Mouse (Mus musculus) midbrain, embryonic 10.5 days (tissue): ENCODE measurements at regions not wholly inside any gene's neighbourhood (a gene's known extent, or its start where the extent isn't known, plus 50 kb on each side); places are given as distances from the start of the nearest gene placed in this dataset.
"Not testable (repeated sequence)": the region's sequence is repeated elsewhere in the genome, so short reads cannot be mapped to it uniquely, and the experiment has no call there.

Source experiments
- DNase-seq: peaks from one replicate; pipeline ENCODE4 v3.0.0-alpha.2; 2017; ENCODE audit warnings: low spot score
- H3K27ac ChIP-seq: fragments of 300-500 bp; sonication (generic); replicated peaks from 2 replicates; pipeline ENCODE4 v1.5.1; 2016; ENCODE audit warnings: mild to moderate bottlenecking
- H3K27me3 ChIP-seq: fragments of 300-500 bp; sonication (generic); 2 replicates; pipeline ENCODE4 v1.6.1; 2016; ENCODE audit warnings: low read depth, mild to moderate bottlenecking; ENCODE audit not compliant: poor library complexity, severe bottlenecking
- H3K36me3 ChIP-seq: fragments of 300-500 bp; sonication (generic); 2 replicates; pipeline ENCODE4 v1.6.1; 2016; ENCODE audit warnings: mild to moderate bottlenecking, moderate library complexity
- H3K4me1 ChIP-seq: fragments of 300-500 bp; sonication (generic); 2 replicates; pipeline ENCODE4 v1.6.1; 2016
- H3K4me3 ChIP-seq: fragments of 300-500 bp; sonication (generic); 2 replicates; pipeline ENCODE4 v1.5.1; 2016; ENCODE audit warnings: mild to moderate bottlenecking, moderate library complexity
- H3K9me3 ChIP-seq: fragments of 300-500 bp; sonication (generic); replicated peaks from 2 replicates; pipeline ENCODE4 v1.6.1; 2016; ENCODE audit warnings: mild to moderate bottlenecking
- WGBS: fragments of 180-500 bp; shearing (Covaris S2); methylation state at CpG from one replicate; pipeline ENCODE4 v1.1.7; 2016; 5-methylcytosine and 5-hydroxymethylcytosine counted together

GRCm38 (mm10) chr10:15746866-15747265, 1028.9 kb upstream of the Gje1 start:
- Histone ChIP-seq H3K9me3 (no peaks in the 10 kb centered on the region), H3K27ac (no peak overlapping the region), H3K27me3 (no peaks in the 10 kb centered on the region), H3K4me1 (no peaks in the 10 kb centered on the region), H3K4me3 (no peak overlapping the region), H3K36me3 (no peaks in the 10 kb centered on the region)
- no peak for DNase-seq
- WGBS: 63% methylated on average over 1 of the region's 1 CpGs

GRCm38 (mm10) chr10:15738630-15739029, 1020.6 kb upstream of the Gje1 start:
- Histone ChIP-seq H3K4me3 (no peak overlapping the region), H3K27ac (no peak overlapping the region), H3K9me3 (no peaks in the 10 kb centered on the region), H3K4me1 (no peaks in the 10 kb centered on the region), H3K27me3 (no peaks in the 10 kb centered on the region), H3K36me3 (no peaks in the 10 kb centered on the region)
- WGBS: 86% methylated on average over 3 of the region's 3 CpGs
- DNase-seq: no peak

- H3K36me3 ChIP-seq: no peaks in the 10 kb centered on the region
- H3K27me3 ChIP-seq: no peaks in the 10 kb centered on the region
- H3K9me3 ChIP-seq: no peaks in the 10 kb centered on the region
- DNase-seq: no peak
- H3K4me1 ChIP-seq: no peaks in the 10 kb centered on the region
- H3K4me3 ChIP-seq: no peak overlapping the region
- 84% methylated on average over 1 of the region's 1 CpGs for WGBS
- no peak overlapping the region for H3K27ac ChIP-seq
These were observed 1013.3 kb upstream of the Gje1 start for GRCm38 (mm10) chr10:15731318-15731717.

- Histone ChIP-seq H3K27me3 (no peaks in the 10 kb centered on the region), H3K36me3 (no peaks in the 10 kb centered on the region), H3K4me3 (no peak overlapping the region), H3K4me1 (peaks cover 6% of the 10 kb centered on the region; the same call in 1 of the 2 replicates), H3K27ac (no peak overlapping the region), H3K9me3 (no peaks in the 10 kb centered on the region)
- no peak for DNase-seq
- 93% methylated on average over 2 of the region's 2 CpGs for WGBS
These were observed 979.9 kb upstream of the Gje1 start for GRCm38 (mm10) chr10:15697946-15698345.

- WGBS: 88% methylated on average over 1 of the region's 1 CpGs
These were observed 979.0 kb upstream of the Gje1 start for GRCm38 (mm10) chr10:15697050-15697449.

GRCm38 (mm10) chr10:15671638-15672037, 953.6 kb upstream of the Gje1 start:
- not testable (repeated sequence) for H3K36me3 ChIP-seq, H3K27me3 ChIP-seq, H3K27ac ChIP-seq, H3K4me1 ChIP-seq, DNase-seq, H3K9me3 ChIP-seq, H3K4me3 ChIP-seq
- 92% methylated on average over 1 of the region's 1 CpGs for WGBS

More at GRCm38 (mm10) chr10:15697050-15697449, 979.0 kb upstream of the Gje1 start:
- Histone ChIP-seq H3K4me3 (no peak overlapping the region), H3K27me3 (no peaks in the 10 kb centered on the region), H3K36me3 (no peaks in the 10 kb centered on the region), H3K4me1 (no peaks in the 10 kb centered on the region), H3K27ac (no peak overlapping the region), H3K9me3 (no peaks in the 10 kb centered on the region)
- no peak for DNase-seq
